Mouse (Mus musculus) forebrain, embryonic 12.5 days (tissue): Measurements from ENCODE around the gene Gm2a. TPM values are rescaled to one million over a fixed set of nuclear protein-coding genes. Genes with fewer than 3 reads are reported as not detected.

Experiments
- ATAC-seq: fragments of 200-750 bp; cut with Nextera tagmentation; 2 replicates; pipeline ENCODE4 v1.8.0; 2017; ENCODE audit warnings: moderate TSS enrichment; ENCODE audit not compliant: low FRiP score
- H3K27ac ChIP-seq: fragments of 300-500 bp; sonication (generic); 2 replicates; pipeline ENCODE4 v1.5.1; 2016; ENCODE audit warnings: mild to moderate bottlenecking
- H3K27me3 ChIP-seq: fragments of 300-500 bp; sonication (generic); 2 replicates; pipeline ENCODE4 v1.6.1; 2016; ENCODE audit warnings: mild to moderate bottlenecking
- H3K36me3 ChIP-seq: fragments of 300-500 bp; sonication (generic); replicated peaks from 2 replicates; pipeline ENCODE4 v1.6.1; 2016; ENCODE audit warnings: mild to moderate bottlenecking
- H3K4me1 ChIP-seq: fragments of 300-500 bp; sonication (generic); 2 replicates; pipeline ENCODE4 v1.6.1; 2016
- H3K4me2 ChIP-seq: fragments of 300-500 bp; sonication (generic); 2 replicates; pipeline ENCODE4 v1.6.1; 2016; ENCODE audit warnings: mild to moderate bottlenecking, moderate library complexity
- H3K4me3 ChIP-seq: fragments of 300-500 bp; sonication (generic); replicated peaks from 2 replicates; pipeline ENCODE4 v1.5.1; 2016; ENCODE audit warnings: mild to moderate bottlenecking
- H3K9ac ChIP-seq: fragments of 300-500 bp; sonication (generic); 2 replicates; pipeline ENCODE4 v1.6.1; 2016; ENCODE audit warnings: mild to moderate bottlenecking
- H3K9me3 ChIP-seq: fragments of 300-500 bp; sonication (generic); 2 replicates; pipeline ENCODE4 v1.6.1; 2016
- WGBS: fragments of 180-500 bp; shearing (Covaris S2); methylation state at CpG from one replicate; pipeline ENCODE4 v1.1.7; 2016; 5-methylcytosine and 5-hydroxymethylcytosine counted together
- polyA plus RNA-seq: library from polyadenylated mRNA; unstranded; fragments of >200 nt; fragmentation: Nextera tagmentation; extraction: Ambion mirVana; gene quantifications from 2 replicates; pipeline ENCODE4 v1.2.1, GENCODE M21; 2016

Gm2a gene
- polyA plus RNA-seq, 1 experiment from 2014 or later = 10.6 TPM

DNA sequence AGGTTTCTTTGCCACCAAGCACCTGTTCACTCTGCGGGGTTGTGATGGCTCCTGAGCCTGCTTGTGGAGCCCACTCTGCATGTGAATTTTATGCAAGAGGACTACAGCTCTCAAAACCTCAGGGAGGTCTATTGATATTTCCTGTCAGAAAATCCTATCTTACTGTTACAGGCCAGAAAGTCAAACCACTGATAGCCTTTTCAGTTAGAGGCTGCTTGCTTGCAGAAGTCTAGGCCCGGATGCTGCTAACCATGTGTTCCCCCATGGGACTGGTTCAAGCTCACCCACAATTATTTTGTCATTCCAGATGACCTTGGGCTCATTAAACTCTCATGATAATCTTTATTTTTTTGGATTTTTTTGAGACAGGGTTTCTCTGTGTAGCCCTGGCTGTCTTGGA is 19.1 kb downstream of the Gm2a start:
- Histone ChIP-seq H3K36me3 (no peaks in the 10 kb centered on the region), H3K9ac (no peak overlapping the region), H3K27me3 (no peaks in the 10 kb centered on the region), H3K4me2 (no peak overlapping the region), H3K4me1 (no peaks in the 10 kb centered on the region), H3K27ac (no peak overlapping the region), H3K9me3 (peaks cover 5% of the 10 kb centered on the region; the same call in 1 of the 2 replicates), H3K4me3 (no peak overlapping the region)
- no peak for ATAC-seq
- WGBS = 88% methylated on average over 2 of the region's 2 CpGs

DNA sequence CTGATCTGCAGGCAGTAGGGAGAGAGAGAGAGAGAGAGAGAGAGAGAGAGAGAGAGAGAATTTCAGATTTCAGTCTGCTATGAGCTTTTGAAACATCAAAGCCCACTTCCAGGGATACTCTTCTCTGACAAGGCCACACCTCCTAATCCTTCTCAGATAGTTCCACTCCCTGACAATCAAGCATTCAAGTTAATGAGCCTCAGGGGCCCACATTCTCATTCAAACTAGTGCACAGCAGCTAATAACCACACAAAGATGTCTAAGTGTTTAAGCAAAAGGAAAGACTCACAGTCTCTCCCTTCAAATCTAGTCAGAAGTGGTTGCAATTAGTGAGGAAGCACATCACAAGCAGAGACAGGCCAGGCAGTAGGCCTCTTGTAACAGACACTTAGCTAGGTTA is 22.4 kb downstream of the Gm2a start:
- Histone ChIP-seq H3K27me3 (no peaks in the 10 kb centered on the region), H3K9me3 (peaks cover 5% of the 10 kb centered on the region; the same call in 1 of the 2 replicates), H3K27ac (no peak overlapping the region), H3K9ac (no peak overlapping the region), H3K4me3 (no peak overlapping the region), H3K4me1 (no peaks in the 10 kb centered on the region), H3K36me3 (no peaks in the 10 kb centered on the region), H3K4me2 (no peak overlapping the region)
- ATAC-seq = no peak

DNA sequence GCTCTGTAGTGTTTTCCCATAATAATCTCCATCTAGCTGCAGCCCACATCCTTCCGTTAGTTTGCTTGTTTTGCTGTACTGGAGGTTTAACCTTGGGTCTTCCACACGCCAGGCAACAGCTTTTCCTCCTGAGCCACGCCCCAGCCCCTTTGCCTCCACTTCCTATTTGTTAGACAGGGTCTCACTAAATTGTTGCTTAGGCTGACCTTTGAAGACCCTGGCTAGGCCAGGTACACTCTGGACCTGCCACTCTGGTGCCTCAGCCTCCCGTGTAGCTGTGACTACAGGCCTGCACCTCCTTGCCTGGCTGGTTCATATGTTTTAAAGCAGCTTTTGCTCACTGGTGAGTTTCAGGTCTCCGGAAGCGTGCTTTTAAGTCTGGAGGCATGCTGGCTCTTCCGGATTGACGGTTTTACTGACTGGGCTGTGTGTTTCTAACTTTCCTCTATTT is 22.9 kb downstream of the Gm2a start:
- Histone ChIP-seq H3K27me3 (no peaks in the 10 kb centered on the region), H3K36me3 (no peaks in the 10 kb centered on the region), H3K4me3 (no peak overlapping the region), H3K4me2 (no peak overlapping the region), H3K9ac (no peak overlapping the region), H3K4me1 (no peaks in the 10 kb centered on the region), H3K27ac (no peak overlapping the region), H3K9me3 (peaks cover 5% of the 10 kb centered on the region; the same call in 1 of the 2 replicates)
- no peak for ATAC-seq
- WGBS = 79% methylated on average over 8 of the region's 8 CpGs

DNA sequence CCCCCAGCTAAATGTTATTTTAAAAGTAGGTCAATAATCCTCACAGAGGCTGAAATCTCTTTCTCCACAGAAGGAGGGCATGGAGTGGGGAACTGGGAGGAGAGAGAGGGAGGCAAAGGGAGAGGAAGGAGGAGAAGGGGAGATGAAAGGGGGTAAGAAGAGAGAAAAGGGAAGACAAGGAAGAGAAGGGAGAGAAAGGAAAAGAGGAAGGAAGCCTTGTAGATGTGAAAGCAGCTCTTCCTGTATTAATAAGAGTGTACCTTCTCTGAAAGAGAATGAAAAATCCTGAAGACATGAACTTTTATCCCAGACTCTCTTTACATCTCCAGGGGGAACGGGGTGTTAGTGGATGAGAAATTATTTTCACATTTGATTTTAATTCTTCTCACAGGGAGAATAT is 23.5 kb downstream of the Gm2a start:
- Histone ChIP-seq H3K27ac (no peak overlapping the region), H3K4me2 (no peak overlapping the region), H3K27me3 (no peaks in the 10 kb centered on the region), H3K4me3 (no peak overlapping the region), H3K9me3 (peaks cover 5% of the 10 kb centered on the region; the same call in 1 of the 2 replicates), H3K9ac (no peak overlapping the region), H3K4me1 (no peaks in the 10 kb centered on the region), H3K36me3 (no peaks in the 10 kb centered on the region)
- no peak for ATAC-seq
- WGBS = 86% methylated on average over 1 of the region's 1 CpGs

DNA sequence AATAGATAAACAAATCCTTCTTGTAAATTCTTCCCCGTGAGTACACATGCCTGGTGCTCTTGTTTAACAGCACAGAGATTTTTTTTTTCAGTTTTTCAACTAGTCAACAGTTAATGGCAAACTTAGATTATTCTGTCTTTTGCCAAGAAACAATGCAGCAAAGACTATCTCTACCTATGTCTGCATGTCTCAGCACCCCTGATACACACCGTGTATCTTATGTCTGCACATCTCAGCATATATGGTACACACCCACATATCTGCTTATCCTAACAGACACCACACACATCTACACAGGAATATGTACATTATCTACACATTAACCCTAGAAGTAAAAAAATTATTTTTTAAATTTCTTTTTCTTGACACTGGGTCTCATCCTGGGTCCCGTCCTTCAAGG is 28.7 kb downstream of the Gm2a start:
- H3K9me3 ChIP-seq = no peaks in the 10 kb centered on the region
- no peak for ATAC-seq
- H3K27me3 ChIP-seq = no peaks in the 10 kb centered on the region
- 84% methylated on average over 3 of the region's 3 CpGs for WGBS
- no peaks in the 10 kb centered on the region for H3K4me1 ChIP-seq
- H3K4me2 ChIP-seq = no peak overlapping the region
- no peak overlapping the region for H3K27ac ChIP-seq
- no peak overlapping the region for H3K9ac ChIP-seq
- no peaks in the 10 kb centered on the region for H3K36me3 ChIP-seq
- no peak overlapping the region for H3K4me3 ChIP-seq

DNA sequence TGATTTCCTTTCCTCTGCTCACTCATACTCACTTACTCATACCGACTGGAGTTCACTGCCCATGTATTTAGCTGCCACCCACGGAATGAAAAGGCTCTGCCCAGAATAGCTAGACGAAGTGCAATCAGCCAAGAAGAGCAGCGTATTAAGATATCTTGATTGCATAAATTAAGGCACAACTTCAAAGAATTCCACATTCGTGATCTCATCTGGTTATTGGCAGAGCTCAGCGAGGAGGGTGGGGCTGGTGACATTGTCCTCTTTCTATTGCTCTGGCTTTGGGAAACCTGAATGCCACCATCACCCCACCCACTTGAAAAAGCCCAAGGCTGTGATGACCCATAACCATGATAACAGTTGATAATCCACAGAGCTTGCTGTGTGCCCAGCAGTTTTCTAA is 30.0 kb downstream of the Gm2a start:
- ATAC-seq = no peak
- H3K4me3 ChIP-seq = no peak overlapping the region
- H3K36me3 ChIP-seq = no peaks in the 10 kb centered on the region
- no peaks in the 10 kb centered on the region for H3K9me3 ChIP-seq
- no peak overlapping the region for H3K4me2 ChIP-seq
- no peak overlapping the region for H3K27ac ChIP-seq
- 69% methylated on average over 6 of the region's 6 CpGs for WGBS
- H3K4me1 ChIP-seq = no peaks in the 10 kb centered on the region
- H3K9ac ChIP-seq = no peak overlapping the region
- H3K27me3 ChIP-seq = no peaks in the 10 kb centered on the region

DNA sequence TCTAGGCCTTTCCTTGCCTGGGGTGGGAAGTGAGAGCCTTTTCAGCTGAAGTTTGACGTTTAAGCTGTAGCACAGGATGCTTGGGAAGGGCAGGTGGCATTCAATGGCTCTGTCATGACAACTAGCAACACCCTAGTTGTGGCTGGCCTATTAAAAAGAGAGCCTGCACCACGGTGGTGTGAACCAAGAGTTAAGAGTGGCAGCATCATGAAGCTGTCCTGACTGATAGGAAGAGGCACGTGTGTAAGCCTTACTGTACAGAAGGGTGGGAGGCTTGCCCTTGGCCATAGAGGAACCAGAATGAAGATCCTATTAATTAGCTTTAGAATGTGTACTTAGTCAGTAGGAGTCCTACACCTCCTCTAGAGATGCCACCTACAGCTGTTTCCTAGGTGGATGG is 30.5 kb downstream of the Gm2a start:
- Histone ChIP-seq H3K27ac (no peak overlapping the region), H3K9me3 (no peaks in the 10 kb centered on the region), H3K4me1 (no peaks in the 10 kb centered on the region), H3K27me3 (no peaks in the 10 kb centered on the region), H3K36me3 (no peaks in the 10 kb centered on the region), H3K4me3 (no peak overlapping the region), H3K9ac (no peak overlapping the region), H3K4me2 (no peak overlapping the region)
- 63% methylated on average over 3 of the region's 3 CpGs for WGBS
- no peak for ATAC-seq

DNA sequence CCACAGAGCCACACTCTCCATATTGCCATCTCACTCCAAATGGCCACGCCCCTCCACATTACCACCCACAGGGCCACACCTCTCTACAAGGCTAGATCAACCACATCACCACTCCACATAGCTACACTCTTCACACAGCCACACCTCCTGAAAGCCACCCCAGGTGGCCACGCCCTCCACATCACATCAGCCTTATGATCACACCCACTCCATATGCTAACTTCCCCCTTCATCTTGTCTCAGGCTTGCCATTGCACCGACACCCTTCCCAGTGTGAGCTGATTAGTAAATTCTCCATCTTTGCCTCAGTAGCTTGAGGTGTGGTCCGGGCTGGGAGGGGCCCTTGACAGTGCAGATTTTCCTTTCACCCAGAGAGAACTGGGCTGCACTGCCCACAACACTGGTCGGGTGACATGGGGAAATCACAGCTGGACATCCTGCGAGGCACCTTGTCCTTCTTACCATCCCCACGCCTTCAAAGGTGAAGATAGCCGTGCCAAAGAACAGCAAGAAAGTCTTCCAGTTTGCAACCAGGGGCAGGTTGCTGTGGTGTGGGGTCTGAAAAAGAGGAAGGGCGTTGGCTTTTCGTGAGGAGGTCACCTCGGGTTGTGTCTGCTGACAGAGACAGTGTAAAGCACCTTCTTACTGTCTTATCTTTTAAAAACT is 33.3 kb downstream of the Gm2a start:
- H3K9ac ChIP-seq = no peak overlapping the region
- no peaks in the 10 kb centered on the region for H3K27me3 ChIP-seq
- no peaks in the 10 kb centered on the region for H3K36me3 ChIP-seq
- no peak overlapping the region for H3K4me2 ChIP-seq
- ATAC-seq = no peak
- H3K4me1 ChIP-seq = no peaks in the 10 kb centered on the region
- no peaks in the 10 kb centered on the region for H3K9me3 ChIP-seq
- WGBS = 90% methylated on average over 11 of the region's 11 CpGs
- H3K27ac ChIP-seq = no peak overlapping the region
- no peak overlapping the region for H3K4me3 ChIP-seq

DNA sequence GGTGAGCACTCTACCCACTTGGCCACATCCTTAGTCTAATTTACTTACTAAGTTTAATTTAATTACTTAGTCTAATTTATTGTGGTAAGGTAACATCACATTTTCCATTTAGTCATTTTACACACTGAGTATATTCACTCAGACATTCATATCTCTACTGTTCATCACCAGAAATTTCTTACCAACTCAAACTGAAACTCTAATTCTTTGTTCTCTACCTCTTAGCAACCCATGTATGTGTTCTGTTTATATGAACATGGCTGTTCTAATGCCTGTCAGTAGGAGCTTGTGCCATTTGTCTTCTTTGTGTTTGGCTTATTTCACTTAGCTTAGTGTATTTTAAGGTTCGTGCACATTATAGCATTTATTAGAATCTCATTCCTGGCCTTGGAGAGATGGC is 34.0 kb downstream of the Gm2a start:
- Histone ChIP-seq H3K9ac (no peak overlapping the region), H3K9me3 (no peaks in the 10 kb centered on the region), H3K36me3 (no peaks in the 10 kb centered on the region), H3K4me1 (no peaks in the 10 kb centered on the region), H3K27ac (no peak overlapping the region), H3K4me2 (no peak overlapping the region), H3K27me3 (no peaks in the 10 kb centered on the region), H3K4me3 (no peak overlapping the region)
- 88% methylated on average over 1 of the region's 1 CpGs for WGBS
- no peak for ATAC-seq

DNA sequence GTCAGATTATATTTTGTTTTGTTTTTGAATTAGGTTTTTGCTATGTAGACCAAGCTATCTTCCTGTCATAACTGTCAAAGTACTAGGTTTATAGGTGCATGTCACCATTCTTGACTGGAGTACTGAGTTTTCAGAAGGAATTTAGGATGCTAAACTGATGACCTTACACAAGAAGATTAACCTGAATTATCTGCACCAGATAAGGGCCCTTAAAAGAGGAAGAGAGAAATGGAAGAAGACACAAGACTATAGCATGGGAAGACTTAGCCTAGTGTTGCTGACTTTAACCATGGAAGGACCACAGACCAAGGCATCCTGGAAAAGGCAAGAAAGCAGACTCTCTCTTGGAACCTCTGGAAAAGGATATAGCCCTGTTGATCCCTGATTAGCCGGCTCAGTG is 35.3 kb downstream of the Gm2a start:
- 85% methylated on average over 1 of the region's 1 CpGs for WGBS
- H3K4me1 ChIP-seq = no peaks in the 10 kb centered on the region
- no peaks in the 10 kb centered on the region for H3K9me3 ChIP-seq
- no peak for ATAC-seq
- no peak overlapping the region for H3K27ac ChIP-seq
- H3K4me3 ChIP-seq = no peak overlapping the region
- H3K4me2 ChIP-seq = no peak overlapping the region
- H3K36me3 ChIP-seq = no peaks in the 10 kb centered on the region
- no peaks in the 10 kb centered on the region for H3K27me3 ChIP-seq
- H3K9ac ChIP-seq = no peak overlapping the region

DNA sequence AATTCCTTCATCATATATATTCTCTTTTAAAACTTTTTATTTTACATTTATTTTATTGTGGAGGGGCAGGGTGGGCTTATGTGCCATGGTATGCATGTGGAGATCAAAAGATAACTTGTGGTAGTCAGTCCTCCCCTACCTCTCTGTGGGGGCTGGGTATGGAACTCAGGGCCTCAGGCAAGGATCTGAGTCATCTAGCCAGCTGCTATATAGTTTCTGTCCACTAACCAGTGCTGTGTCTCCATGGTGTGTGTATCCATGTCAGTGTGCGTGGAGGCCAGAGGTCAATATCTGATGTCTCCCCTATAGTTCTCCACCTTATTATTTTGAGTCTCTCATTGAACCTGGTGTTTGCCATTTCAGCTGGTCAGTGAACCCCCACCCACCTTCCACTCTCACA is 36.5 kb downstream of the Gm2a start:
- Histone ChIP-seq H3K9ac (no peak overlapping the region), H3K9me3 (no peaks in the 10 kb centered on the region), H3K4me3 (no peak overlapping the region), H3K4me2 (no peak overlapping the region), H3K27me3 (no peaks in the 10 kb centered on the region), H3K4me1 (no peaks in the 10 kb centered on the region), H3K27ac (no peak overlapping the region), H3K36me3 (no peaks in the 10 kb centered on the region)
- WGBS = 100% methylated on average over 1 of the region's 1 CpGs
- ATAC-seq = no peak

DNA sequence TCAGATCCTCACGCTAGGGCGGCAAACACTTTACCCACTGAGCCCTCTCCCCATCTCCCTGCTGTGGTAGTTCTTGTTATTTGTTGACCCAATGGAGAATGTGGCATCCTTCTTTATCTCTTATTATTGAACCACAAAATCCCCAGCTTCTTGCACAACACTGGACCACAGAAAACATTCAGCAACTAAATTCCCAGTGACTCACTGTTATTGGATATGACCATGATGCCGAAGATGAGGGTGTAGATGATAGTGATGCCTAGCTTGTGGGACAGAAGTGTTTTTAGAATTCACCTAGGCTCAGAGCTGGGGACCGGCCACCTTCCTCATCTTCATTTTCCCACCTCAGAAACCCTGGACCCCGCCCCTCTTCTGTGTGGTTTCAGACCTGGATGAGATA is 37.0 kb downstream of the Gm2a start:
- Histone ChIP-seq H3K4me1 (no peaks in the 10 kb centered on the region), H3K9me3 (no peaks in the 10 kb centered on the region), H3K9ac (no peak overlapping the region), H3K27ac (no peak overlapping the region), H3K27me3 (no peaks in the 10 kb centered on the region), H3K4me2 (no peak overlapping the region), H3K36me3 (no peaks in the 10 kb centered on the region), H3K4me3 (no peak overlapping the region)
- no peak for ATAC-seq
- 91% methylated on average over 5 of the region's 5 CpGs for WGBS

DNA sequence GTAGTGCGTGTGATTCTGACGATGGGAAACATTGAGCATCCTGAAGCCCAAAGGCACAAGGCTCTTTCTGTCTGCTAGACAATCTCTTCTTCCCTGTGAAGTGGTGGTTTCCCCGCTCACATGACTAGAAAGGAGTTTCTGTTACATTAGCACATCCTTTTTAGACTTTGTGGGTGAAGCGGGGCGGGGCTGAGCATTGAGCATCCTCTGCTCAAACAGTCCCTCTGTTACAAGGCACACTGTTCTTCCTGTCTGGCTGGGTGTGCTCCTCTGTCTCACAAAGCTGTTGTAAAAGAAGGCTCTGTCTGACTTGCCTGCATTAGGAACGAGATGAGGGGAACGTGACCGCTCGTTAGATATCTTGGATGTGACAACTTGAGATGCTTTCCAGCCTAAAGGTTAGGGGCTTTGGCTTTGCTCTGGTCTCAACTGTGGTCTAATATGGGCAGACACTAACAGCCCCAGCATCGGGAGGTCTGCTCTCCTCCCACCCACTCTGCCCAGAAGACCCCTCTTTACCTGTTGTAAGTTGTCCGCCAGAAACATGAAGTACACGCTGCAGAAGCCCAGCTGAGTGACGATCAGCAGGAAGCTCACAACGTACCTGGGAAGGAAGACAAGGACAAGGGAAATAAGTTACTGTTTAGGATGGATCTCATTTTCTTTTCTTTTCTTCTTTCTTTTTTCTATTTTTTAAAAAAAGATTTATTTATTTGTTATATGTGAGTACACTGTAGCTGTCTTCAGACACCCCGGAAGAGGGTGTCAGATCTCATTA is 39.0 kb downstream of the Gm2a start:
- H3K4me3 ChIP-seq = no peak overlapping the region
- no peak overlapping the region for H3K4me2 ChIP-seq
- no peak for ATAC-seq
- no peaks in the 10 kb centered on the region for H3K9me3 ChIP-seq
- no peaks in the 10 kb centered on the region for H3K36me3 ChIP-seq
- no peak overlapping the region for H3K9ac ChIP-seq
- no peaks in the 10 kb centered on the region for H3K27me3 ChIP-seq
- 81% methylated on average over 15 of the region's 15 CpGs for WGBS
- H3K4me1 ChIP-seq = no peaks in the 10 kb centered on the region
- H3K27ac ChIP-seq = no peak overlapping the region
